Mouse (Mus musculus): ENCODE data around the gene Bmp8a. TPM values are rescaled to one million over a fixed set of nuclear protein-coding genes. Genes with fewer than 3 reads are reported as not detected.

Bmp8a gene
- polyA plus RNA-seq (2015; fragmentation: Nextera tagmentation; extraction: Ambion mirVana) = 0.14 and 0.19 TPM in 2 replicates

DNA sequence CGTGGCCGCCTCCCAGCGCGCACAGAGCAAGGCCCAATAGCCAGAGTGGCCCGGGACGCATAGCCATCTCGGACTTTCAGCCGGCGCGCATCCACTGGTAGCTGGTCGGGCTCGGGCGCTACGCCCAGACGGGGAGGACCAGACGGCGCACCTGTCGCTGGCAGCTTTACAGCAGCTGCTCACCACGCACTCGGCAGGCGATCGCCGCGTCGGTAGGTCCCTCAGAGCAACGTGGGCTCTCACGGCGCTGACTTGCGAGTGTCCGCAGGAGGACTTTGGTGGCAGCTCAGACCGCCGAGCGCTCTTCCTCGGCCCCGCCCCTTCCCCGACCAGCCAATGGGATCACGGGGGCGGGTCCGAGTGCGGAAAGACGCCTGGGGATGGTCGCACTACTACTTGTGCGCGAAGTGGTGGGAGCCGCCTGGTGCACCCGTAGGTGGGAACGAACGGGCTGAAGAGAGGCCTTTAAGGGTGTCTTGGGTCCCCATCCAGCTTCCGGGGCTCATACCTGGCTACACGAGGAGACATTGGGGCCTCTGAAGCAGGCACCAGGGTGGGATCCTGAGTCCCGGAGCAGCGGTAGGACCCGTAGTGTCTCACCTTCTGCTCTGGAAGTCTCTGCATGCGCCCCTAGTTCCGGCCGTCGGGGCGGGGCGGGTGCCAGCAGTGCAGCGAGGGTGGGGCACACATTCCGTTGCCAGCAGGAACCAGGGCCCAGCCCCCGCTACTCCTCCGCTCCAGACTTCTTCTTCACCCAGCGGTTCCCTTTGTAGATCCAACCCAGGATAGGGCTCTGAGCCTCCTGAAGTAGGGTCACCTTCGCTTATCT lies at the start of gene Bmp8a:
Gene Bmp8a, minus strand, starts transcription at position 611 of the 829 bp plus-strand sequence.

DNA sequence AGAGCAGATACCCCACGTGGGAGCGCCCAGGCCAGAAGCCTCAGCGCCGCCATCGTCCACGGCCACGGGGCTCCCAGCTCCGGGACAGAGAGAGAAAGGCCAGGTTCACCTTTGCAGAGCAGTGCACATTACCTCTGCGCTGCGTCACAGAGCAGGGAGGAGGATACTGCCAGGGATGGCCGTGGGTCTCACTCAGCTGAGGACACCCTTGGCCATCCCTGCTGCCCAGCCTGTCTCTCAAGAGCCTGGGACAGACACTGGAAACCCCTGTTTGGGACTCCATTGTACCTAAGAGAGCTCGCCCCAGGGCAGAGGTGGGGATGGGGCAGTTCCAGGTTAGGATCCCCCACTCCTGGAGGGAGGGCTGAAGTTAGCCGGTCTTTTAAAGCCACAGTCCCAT lies 19.5 kb downstream of the Bmp8a start, which contains the start of gene Oxct2a:
Gene Oxct2a, minus strand, starts transcription at position 101 of the 400 bp plus-strand sequence.

Other genes starting within 250 kb of the Bmp8a start
- 0.08 and 0.13 TPM in 2 replicates for gene Bmp8b, start 238.1 kb downstream of the Bmp8a start, polyA plus RNA-seq (2015; fragmentation: Nextera tagmentation; extraction: Ambion mirVana)
- not detected in 2 replicates for gene Oxct2b, start 227.0 kb downstream of the Bmp8a start, polyA plus RNA-seq (2015; fragmentation: Nextera tagmentation; extraction: Ambion mirVana)
- gene Ppie, start 203.3 kb downstream of the Bmp8a start, polyA plus RNA-seq (2015; fragmentation: Nextera tagmentation; extraction: Ambion mirVana) = 83.8 and 94.9 TPM in 2 replicates
- 4.1 and 15.5 TPM in 2 replicates for gene Hpcal4, start 160.0 kb downstream of the Bmp8a start, polyA plus RNA-seq (2015; fragmentation: Nextera tagmentation; extraction: Ambion mirVana)
- 1.0 and 1.6 TPM in 2 replicates for gene Nt5c1a, start 141.7 kb downstream of the Bmp8a start, polyA plus RNA-seq (2015; fragmentation: Nextera tagmentation; extraction: Ambion mirVana)
- 7.1 and 8.7 TPM in 2 replicates for gene Heyl, start 109.7 kb downstream of the Bmp8a start, polyA plus RNA-seq (2015; fragmentation: Nextera tagmentation; extraction: Ambion mirVana)
- 17.6 and 21.7 TPM in 2 replicates for gene Pabpc4, start 80.9 kb downstream of the Bmp8a start, polyA plus RNA-seq (2015; fragmentation: Nextera tagmentation; extraction: Ambion mirVana)
- gene Oxct2a, start 19.6 kb downstream of the Bmp8a start, polyA plus RNA-seq (2015; fragmentation: Nextera tagmentation; extraction: Ambion mirVana) = not detected in 2 replicates

All from adrenal gland, postnatal 0 days (tissue).